Comparison of ENCODE assay signal across 8 mouse cellular contexts in the genomic region with DNA sequence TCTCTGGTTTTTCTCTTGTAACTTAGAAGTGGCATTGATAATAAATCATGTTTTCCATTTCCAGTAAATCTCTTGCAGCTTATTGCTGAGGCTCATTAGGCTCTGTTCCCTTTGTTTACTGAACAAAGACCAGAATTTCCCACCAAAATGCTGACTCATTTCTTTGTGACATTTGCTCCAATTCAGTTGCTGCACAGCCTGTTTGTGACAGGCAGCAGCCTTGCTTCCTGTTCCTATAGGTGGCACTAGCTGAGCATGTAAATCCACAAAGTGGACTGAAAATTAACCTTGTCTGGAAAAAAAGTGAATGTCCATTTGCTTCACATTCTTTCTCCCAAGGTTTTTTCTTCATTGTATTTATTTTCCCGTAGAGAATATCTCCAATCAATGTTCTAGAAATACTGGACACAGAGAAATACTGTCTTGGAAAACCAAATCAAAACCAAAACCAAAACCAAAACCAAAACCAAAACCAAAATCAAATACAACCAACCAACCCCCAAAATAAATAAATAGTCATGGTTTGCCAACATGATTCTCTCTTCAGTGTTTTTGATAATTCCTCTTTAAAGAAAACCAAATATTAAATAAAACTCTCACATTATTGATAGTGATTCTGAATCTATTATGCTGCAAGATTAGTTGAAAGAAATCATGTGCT. TPM values are rescaled to one million over a fixed set of nuclear protein-coding genes. Genes with fewer than 3 reads are reported as not detected.
DNase-seq lines count a peak whose midpoint lies in the region; ATAC-seq lines count a peak whose summit lies in the region.

No protein-coding gene starts in this region.

- no peaks in the 10 kb centered on the region for H3K4me1 ChIP-seq in heart, embryonic 10.5 days
- H3K4me1 ChIP-seq in hindbrain, embryonic 14.5 days (replicated peaks; ENCODE audit: control insufficient read depth, insufficient read depth, low read length), result 0 out of 2 replicates have a peak, but pooled peaks cover 4% of the 10 kb centered on the region
- H3K4me1 ChIP-seq in intestine, embryonic 16.5 days (ENCODE audit: control insufficient read depth, insufficient read depth, low read length), result no peaks in the 10 kb centered on the region

- no peak; the same call in 1 of the 2 replicates for ATAC-seq in hindbrain, embryonic 14.5 days (ENCODE audit: low FRiP score)
- ATAC-seq in intestine, embryonic 16.5 days, result no peak

- H3K27me3 ChIP-seq in heart, embryonic 10.5 days (ENCODE audit: insufficient read depth, poor library complexity, severe bottlenecking), result no peaks in the 10 kb centered on the region
- H3K27me3 ChIP-seq in hindbrain, embryonic 14.5 days (ENCODE audit: control insufficient read depth, insufficient read depth, low read length), result no peaks in the 10 kb centered on the region
- H3K27me3 ChIP-seq in intestine, embryonic 16.5 days (replicated peaks; ENCODE audit: control insufficient read depth, insufficient read depth, low read length), result no peaks in the 10 kb centered on the region

- no peaks in the 10 kb centered on the region for H3K9me3 ChIP-seq in heart, embryonic 10.5 days
- no peaks in the 10 kb centered on the region for H3K9me3 ChIP-seq in hindbrain, embryonic 14.5 days (ENCODE audit: control insufficient read depth, low read length)
- no peaks in the 10 kb centered on the region for H3K9me3 ChIP-seq in intestine, embryonic 16.5 days (ENCODE audit: control insufficient read depth, low read length)

- DNase-seq in heart, adult 11 months, result peak; percentile 84
- no peak for DNase-seq in heart, embryonic 10.5 days (ENCODE audit: low spot score)
- peak; percentile 11 to 40 for DNase-seq in spleen, postnatal 36 days (ENCODE audit: low spot score in 2 of 2)
- no peak for DNase-seq in spleen, adult 12 weeks (ENCODE audit: low spot score)
- DNase-seq in brain, adult 2 months (ENCODE audit: low read depth, low spot score), result peak; percentile 77
- DNase-seq in hindbrain, embryonic 14.5 days (ENCODE audit: low spot score), result peak; percentile 68
- peak; percentile 0 for DNase-seq in lung, postnatal 25 days (ENCODE audit: low spot score)

- WGBS in heart, embryonic 10.5 days, result 76% methylated on average over 1 of the region's 1 CpGs
- 67% methylated on average over 1 of the region's 1 CpGs for WGBS in hindbrain, embryonic 14.5 days
- WGBS in intestine, embryonic 16.5 days, result 62% methylated on average over 1 of the region's 1 CpGs

- no peaks in the 10 kb centered on the region for H3K36me3 ChIP-seq in heart, embryonic 10.5 days
- H3K36me3 ChIP-seq in hindbrain, embryonic 14.5 days (replicated peaks; ENCODE audit: control insufficient read depth, insufficient read depth), result no peaks in the 10 kb centered on the region
- no peaks in the 10 kb centered on the region for H3K36me3 ChIP-seq in intestine, embryonic 16.5 days (ENCODE audit: control insufficient read depth, insufficient read depth, low read length)

- H3K4me3 ChIP-seq in heart, embryonic 10.5 days, result no peak overlapping the region
- no peak overlapping the region for H3K4me3 ChIP-seq in hindbrain, embryonic 14.5 days (replicated peaks; ENCODE audit: low read length)
- H3K4me3 ChIP-seq in intestine, embryonic 16.5 days (ENCODE audit: low read length), result no peak overlapping the region

- no peak overlapping the region for H3K4me2 ChIP-seq in hindbrain, embryonic 14.5 days (replicated peaks)
- H3K4me2 ChIP-seq in intestine, embryonic 16.5 days (ENCODE audit: low read depth, low read length), result no peak overlapping the region

- H3K27ac ChIP-seq in heart, embryonic 10.5 days, result no peak overlapping the region
- peak overlapping the region; percentile 51; the same call in 1 of the 2 replicates for H3K27ac ChIP-seq in hindbrain, embryonic 14.5 days
- no peak overlapping the region for H3K27ac ChIP-seq in intestine, embryonic 16.5 days (ENCODE audit: low read length)

- H3K9ac ChIP-seq in hindbrain, embryonic 14.5 days, result no peak overlapping the region
- no peak overlapping the region for H3K9ac ChIP-seq in intestine, embryonic 16.5 days (ENCODE audit: low read depth, low read length)

RNA-seq across cellular contexts. Expression of gene Ghitm, which starts 30.3 kb away (rescaled TPM):
- polyA plus RNA-seq in heart, embryonic 10.5 days (2016; fragmentation: Nextera tagmentation; extraction: Ambion mirVana), result 295 and 362 TPM in 2 replicates
- polyA plus RNA-seq in hindbrain, embryonic 14.5 days (2014; fragmentation: Nextera tagmentation; extraction: Ambion mirVana), result 213 and 232 TPM in 2 replicates
- polyA plus RNA-seq in intestine, embryonic 16.5 days (2015; fragmentation: Nextera tagmentation; extraction: Ambion mirVana), result 332 and 334 TPM in 2 replicates

RNA-seq across cellular contexts. Expression of gene 2610528A11Rik, which starts 51.6 kb away (rescaled TPM):
- 1.3 and 1.9 TPM in 2 replicates for polyA plus RNA-seq in heart, embryonic 10.5 days (2016; fragmentation: Nextera tagmentation; extraction: Ambion mirVana)
- polyA plus RNA-seq in hindbrain, embryonic 14.5 days (2014; fragmentation: Nextera tagmentation; extraction: Ambion mirVana), result 0.39 TPM in 1 of 2 replicates, not detected in the other
- 77.3 and 81.4 TPM in 2 replicates for polyA plus RNA-seq in intestine, embryonic 16.5 days (2015; fragmentation: Nextera tagmentation; extraction: Ambion mirVana)

Comparison
In these comparisons a context has a peak if more than half of its experiments do, and no peak if none do; other contexts are left out.
1. DNase-seq: peak in heart, adult 11 months (single experiment), spleen, postnatal 36 days (2 of 2), brain, adult 2 months (single experiment), hindbrain, embryonic 14.5 days (single experiment) and lung, postnatal 25 days (single experiment); none in heart, embryonic 10.5 days (single experiment) and spleen, adult 12 weeks (single experiment).
2. RNA of gene 2610528A11Rik, which starts 51.6 kb away (polyA plus RNA-seq): 77.3 to 81.4 TPM in intestine, embryonic 16.5 days; 1.3 to 1.9 TPM in heart, embryonic 10.5 days and 0.39 TPM in hindbrain, embryonic 14.5 days; every median in the first group is over 10 times any median in the second.